Mouse (Mus musculus): ENCODE results near the gene Rnps1.
"Not testable (repeated sequence)": the region's sequence is repeated elsewhere in the genome, so short reads cannot be mapped to it uniquely, and the experiment has no call there.

Rnps1 gene

DNA sequence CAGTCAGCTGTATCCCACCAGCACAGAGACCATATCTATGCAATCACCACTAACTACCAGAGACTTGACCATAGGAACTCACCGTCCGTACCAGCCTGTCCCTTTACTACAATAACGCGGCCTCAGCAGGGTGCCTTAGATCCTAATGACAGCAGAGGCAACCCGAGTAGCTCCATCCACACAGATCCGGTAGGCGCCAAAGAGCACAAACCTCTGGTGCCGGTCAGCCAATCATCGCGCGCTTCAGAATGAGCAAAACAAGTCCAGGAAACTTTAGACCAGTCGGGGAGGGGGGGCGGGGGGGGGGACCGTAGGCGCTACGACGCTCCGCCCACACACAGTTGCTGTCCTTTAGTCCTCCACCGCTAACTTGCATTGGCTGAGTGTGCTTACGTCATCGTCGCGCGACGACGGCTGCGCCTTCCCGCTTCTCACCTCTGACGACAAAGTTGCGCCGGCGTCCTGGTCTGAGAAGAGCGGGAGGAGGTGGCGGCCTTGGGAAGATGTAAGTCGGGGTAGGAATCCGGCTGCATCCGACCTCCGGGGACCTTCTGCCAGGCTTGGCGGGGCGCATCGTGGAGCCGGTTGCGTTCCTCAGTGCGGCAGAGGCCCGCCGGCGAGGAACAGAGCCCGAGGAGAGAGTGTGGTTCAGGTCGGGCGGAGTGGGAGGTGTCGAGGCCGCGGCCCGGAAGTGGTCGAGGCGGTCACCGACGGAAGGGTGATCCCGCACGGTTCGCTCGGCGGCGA, at the start of gene Rnps1:
Rnps1 (plus strand) TSS at position 336 of the 747 bp plus-strand sequence.
- DNase-seq (ENCODE audit: low read depth in 2 of 2, low spot score in 2 of 2), result peak; percentile 78 to 83

- no peak for DNase-seq (ENCODE audit: low read depth in 2 of 2, low spot score in 2 of 2)
These were observed 48.5 kb upstream of the Rnps1 start for GRCm38 (mm10) chr17:24365863-24366262.

DNA sequence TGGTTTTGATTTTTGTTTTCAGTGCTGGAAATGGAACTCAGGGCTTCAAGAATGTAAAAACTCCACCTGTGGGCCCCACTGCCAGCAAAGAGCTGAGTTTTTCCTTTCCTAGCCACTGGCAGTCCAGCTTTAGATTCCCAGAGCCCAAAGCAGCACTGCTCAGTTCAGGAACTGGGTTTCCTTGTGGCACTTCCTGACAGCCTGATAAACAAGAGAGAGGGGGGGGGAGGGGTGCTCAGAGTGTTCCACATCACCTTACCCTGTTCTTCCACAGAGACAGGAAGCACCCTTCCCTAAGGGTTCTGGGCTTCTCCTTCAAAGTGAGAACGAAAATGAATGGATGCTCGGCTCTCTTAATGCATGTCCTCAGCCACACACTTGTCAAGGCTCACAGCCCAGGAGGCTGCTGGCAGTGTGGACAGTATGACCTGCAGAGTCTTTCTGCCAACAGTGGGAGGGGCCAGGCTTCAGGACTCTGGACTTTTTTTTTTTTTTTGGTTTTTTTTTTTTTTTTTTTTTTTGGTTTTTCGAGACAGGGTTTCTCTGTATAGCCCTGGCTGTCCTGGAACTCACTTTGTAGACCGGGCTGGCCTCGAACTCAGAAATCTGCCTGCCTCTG, 39.2 kb upstream of the Rnps1 start:
- DNase-seq (ENCODE audit: low read depth in 2 of 2, low spot score in 2 of 2), result no peak

DNA sequence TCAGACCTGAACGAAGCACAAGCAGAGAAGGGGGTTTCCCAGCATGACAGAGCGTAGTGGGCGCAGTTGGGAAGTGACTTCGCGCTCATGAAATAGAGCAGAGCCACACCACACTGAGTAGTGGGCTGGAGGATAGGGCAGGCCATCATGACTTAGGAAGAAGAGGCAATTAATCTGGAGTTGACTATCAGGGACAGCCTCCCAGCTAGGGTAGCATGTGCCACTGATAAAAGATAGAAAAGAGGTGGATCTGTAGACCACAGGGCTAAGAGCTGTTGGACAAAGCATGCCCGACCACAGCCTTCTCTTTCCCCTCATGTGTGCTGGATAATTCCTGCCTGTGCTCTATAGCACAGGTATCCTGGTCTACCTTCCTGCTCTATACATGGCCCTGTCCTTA, 38.5 kb upstream of the Rnps1 start:
- DNase-seq (ENCODE audit: low read depth in 2 of 2, low spot score in 2 of 2), result no peak

- no peak for DNase-seq (ENCODE audit: low read depth in 2 of 2, low spot score in 2 of 2)
These were observed 35.9 kb upstream of the Rnps1 start for GRCm38 (mm10) chr17:24378496-24378895.

DNA sequence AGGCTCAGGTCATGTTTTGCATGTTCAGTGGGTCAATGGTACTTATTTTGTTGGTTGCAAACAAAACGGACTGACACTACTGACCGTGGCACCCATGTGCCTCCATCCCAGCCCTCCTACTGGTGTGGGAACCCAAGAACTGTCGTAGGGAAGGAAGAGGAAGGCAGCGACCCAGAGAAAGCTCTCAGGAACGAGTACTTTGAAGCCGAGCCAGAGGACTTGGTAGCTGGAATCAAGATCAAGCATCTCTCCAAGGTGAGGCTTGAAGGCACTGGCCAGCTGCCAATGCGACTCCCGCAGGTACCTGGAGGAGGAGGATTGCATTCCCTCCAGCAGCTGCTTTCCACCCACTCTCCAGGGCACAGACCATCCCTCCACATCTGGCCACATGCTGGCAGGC, 30.6 kb upstream of the Rnps1 start:
- DNase-seq (ENCODE audit: low read depth in 2 of 2, low spot score in 2 of 2), result no peak

DNA sequence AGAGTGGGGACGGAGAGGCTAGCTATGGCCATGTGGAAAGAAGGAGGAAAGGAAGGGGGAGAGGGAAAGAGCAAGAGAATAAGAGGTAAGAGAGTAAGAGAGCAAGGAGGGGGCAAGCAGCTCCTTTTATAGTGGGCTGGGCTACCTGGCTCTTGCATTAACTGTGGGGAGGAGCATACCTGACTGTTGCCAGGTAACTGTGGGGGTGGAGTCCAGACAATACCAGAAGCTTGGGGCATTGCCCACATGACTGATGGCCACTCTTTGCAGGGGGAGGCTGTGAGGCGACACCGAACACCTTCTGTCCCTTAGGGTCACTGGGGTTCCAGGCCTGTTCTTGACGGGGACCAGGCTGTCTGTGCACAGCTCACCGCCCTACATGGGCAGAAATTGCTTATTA, 25.7 kb upstream of the Rnps1 start:
- no peak for DNase-seq (ENCODE audit: low read depth in 2 of 2, low spot score in 2 of 2)

DNA sequence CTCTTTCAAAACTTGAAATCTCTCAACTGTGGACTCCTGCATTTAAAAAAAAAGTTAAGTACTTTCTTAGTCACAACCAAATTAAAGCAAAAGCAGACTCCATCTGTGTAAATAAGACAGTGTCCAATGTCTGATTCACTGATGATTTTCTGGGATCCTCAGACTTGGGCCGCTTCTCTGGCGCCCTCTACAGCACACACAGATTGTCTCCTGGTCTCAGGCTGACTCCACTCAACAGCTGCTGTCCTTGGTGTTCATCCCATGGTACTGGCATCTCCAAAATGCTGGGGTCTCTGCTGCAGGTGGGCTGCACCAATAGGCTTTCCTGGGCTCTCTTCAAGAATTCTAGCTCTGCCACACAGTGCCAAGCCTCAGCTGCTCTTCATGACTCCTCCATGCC, 24.5 kb upstream of the Rnps1 start:
- DNase-seq (ENCODE audit: low read depth in 2 of 2, low spot score in 2 of 2), result no peak

GRCm38 (mm10) chr17:24391149-24391548, 23.2 kb upstream of the Rnps1 start:
- no peak for DNase-seq (ENCODE audit: low read depth in 2 of 2, low spot score in 2 of 2)

DNA sequence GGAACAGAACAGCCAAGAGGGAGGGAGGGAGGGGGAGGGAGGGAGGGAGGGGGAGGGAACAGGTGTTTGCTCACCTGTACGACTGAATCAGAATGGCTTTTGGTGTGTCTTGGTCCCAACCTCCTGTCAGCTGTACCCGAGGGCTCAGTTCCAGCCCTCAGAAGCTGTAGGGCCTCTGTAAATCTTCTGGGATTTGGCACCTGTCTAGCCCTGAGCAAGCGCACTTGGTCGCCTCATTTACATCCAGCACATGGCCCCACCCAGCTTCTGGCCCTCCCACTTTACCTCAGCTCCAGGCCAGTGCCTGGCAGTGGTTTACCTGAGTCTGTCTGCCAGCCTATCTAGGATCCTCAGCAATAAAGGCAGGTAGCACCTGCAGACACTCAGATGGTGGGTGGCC, 20.8 kb upstream of the Rnps1 start:
- no peak for DNase-seq (ENCODE audit: low read depth in 2 of 2, low spot score in 2 of 2)

DNA sequence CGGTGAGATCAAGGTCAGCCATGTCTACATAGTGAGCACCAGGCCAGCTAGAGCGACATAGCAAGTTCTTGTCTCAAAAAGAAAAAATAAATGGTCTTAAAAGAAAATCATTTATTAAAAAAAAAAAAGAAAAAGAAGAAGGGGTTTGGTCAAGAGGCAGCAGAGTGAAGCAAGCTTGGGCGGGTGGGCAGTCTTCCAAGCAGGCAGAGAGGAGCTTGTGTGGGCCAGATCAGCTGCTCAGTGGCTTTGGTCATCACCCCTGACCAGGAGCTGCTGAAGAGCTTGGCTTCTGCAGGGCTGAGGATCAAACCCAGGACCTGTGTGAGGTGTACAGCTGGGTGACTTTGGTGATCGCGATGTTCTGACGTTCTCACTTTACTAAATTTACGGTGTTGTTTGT, 19.9 kb upstream of the Rnps1 start:
- DNase-seq (ENCODE audit: low read depth in 2 of 2, low spot score in 2 of 2), result no peak

DNA sequence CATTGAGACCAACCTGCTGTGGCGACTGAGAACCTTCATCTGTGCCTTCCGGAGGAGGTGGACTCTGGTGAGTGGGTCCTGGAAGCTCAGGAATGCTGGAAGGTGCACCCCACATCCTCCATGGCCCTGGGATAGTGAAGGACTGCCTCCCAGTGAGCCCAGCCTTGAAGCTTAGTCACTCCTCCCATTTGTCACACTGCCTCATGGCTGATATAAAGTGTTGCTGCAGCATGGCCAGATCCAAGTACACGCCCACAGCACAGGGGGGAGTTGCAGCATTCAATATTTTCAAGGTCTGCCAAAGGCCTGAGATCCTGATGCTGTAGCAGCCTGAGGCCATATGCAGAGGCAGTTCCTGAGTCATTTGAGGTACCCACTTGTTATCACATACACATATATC, 12.0 kb upstream of the Rnps1 start:
- no peak for DNase-seq (ENCODE audit: low read depth in 2 of 2, low spot score in 2 of 2)

GRCm38 (mm10) chr17:24407116-24407803, 7.1 kb upstream of the Rnps1 start:
- DNase-seq (ENCODE audit: low read depth in 2 of 2, low spot score in 2 of 2), result no peak

GRCm38 (mm10) chr17:24413557-24414211, 681 bp upstream of the Rnps1 start:
- DNase-seq (ENCODE audit: low read depth in 2 of 2, low spot score in 2 of 2), result peak in 1 of 2 experiments; percentile 23

DNA sequence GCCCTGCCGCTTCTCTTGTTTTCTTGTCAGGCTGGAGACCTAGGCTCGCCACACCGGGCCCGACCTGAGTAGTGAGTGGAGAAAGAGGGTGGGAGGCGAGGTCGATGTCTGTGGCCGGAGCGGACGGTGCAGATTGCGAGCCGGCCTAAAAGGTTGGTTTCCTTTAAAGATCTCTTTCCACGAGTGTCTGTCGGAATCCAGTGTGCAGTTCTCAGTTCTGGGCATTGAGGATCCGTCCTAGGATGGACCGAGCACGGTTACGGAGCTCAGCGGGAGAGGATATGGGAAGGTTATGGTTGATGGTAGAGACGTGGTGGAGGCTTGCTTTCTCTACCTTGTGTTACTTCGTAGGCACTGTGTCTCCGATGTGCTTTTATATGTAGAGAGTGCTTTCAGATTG, 646 bp downstream of the Rnps1 start:
- no peak for DNase-seq (ENCODE audit: low read depth in 2 of 2, low spot score in 2 of 2)

DNA sequence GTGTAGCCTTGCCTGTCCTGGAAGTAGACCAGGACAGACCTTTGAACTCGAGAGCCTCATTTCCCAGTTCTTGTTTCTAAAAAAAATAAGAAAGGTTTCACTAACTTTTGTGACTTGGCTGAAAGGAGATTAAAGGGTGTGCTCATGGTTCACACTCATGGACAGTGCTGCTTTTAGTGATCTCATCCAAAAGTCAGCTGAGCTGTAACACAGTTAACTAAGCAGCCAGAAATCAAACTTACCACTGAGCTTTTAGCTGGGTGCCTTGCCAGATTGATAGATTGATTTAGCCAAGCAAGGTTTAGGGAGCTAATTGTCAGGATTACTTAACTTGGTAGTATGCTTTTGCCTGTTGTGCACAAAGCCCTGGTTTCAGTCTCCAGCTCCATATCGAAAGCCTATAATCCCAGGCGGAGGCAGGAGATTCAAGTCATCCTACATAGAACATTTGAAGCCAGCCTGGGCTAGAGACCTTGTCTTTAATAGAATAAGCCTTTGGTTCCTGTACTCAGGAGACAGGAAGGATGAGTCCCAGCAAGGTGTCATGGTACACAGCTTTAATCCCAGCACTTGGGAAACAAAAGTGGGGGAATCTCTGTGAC, 1.8 kb downstream of the Rnps1 start:
- DNase-seq (ENCODE audit: low read depth in 2 of 2, low spot score in 2 of 2), result no peak

- DNase-seq (ENCODE audit: low read depth in 2 of 2, low spot score in 2 of 2), result no peak
These were observed 8.7 kb downstream of the Rnps1 start for GRCm38 (mm10) chr17:24423114-24423513.

DNA sequence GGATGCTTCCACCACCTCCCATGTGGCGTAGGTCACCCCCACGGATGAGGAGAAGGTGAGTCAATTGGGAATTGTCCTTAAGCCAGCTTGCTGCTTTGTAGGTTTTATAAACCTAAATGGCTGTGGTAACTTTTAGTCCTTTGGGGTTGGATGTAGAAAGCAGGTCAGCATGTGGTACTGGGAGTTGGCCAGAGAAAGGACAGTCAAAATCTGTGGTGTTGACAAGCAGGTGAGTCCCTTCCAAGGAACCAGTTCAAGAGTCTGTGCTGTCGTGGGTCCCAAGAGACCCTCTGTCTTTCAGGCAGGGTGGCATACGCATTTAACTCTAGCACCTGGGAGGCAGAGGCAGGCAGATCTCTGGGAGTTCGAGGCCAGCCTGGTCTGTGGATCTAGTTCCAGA, 10.1 kb downstream of the Rnps1 start:
- no peak for DNase-seq (ENCODE audit: low read depth in 2 of 2, low spot score in 2 of 2)

DNA sequence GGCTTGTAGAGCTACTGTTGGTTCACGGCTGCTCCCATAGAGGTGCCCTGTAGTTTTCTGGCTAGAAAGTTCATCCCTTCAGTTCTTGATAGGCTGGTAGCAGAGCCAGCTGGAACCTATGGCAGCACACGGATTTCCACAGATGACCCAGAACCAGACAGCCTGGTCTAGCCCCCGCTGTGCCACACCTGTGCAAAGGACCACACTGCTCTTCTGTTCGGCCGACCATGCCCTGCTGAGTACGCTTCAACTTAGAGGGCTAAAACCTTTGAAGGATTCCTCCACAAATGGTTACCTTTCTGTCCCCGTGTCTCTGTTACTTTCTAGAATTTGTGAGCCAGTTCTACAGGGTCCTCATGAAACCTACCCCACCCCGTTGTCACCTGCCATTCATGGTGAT, 11.0 kb downstream of the Rnps1 start:
- not testable (repeated sequence) for DNase-seq (ENCODE audit: low read depth in 2 of 2, low spot score in 2 of 2)

- no peak for DNase-seq (ENCODE audit: low read depth in 2 of 2, low spot score in 2 of 2)
These were observed 11.5 kb downstream of the Rnps1 start for GRCm38 (mm10) chr17:24425905-24426304.

- DNase-seq (ENCODE audit: low read depth in 2 of 2, low spot score in 2 of 2), result peak; percentile 58 to 65
These were observed 12.3 kb downstream of the Rnps1 start, which contains the start of gene Eci1 for GRCm38 (mm10) chr17:24426471-24427169. TSS of gene Eci1 (plus strand) at chr17:24426641.

Measured in CD8-positive naive resting alpha-beta T cell, adult 2 months (primary cell).